Mouse (Mus musculus) bone marrow, adult 2 months (tissue): ENCODE results near the gene Naa15.
"Not testable (repeated sequence)": the region's sequence is repeated elsewhere in the genome, so short reads cannot be mapped to it uniquely, and the experiment has no call there.

Source experiments
- CTCF ChIP-seq: fragments of 200-500 bp; IDR thresholded peaks from 2 replicates; pipeline ENCODE4 v1.5.1; 2011; ENCODE audit warnings: low read length, control low read depth; ENCODE audit not compliant: control insufficient read depth, insufficient read depth
- POLR2A ChIP-seq: fragments of 200-500 bp; IDR thresholded peaks from 2 replicates; pipeline ENCODE4 v1.6.1; 2011; ENCODE audit warnings: low read depth, mild to moderate bottlenecking, control low read depth, low read length, borderline replicate concordance; ENCODE audit not compliant: control insufficient read depth

- not testable (repeated sequence) for TF ChIP-seq POLR2A, CTCF
These were observed 12.9 kb upstream of the Naa15 start for GRCm38 (mm10) chr3:51402054-51402453.
